Mouse (Mus musculus): ENCODE results near the gene Sh3kbp1. TPM values are rescaled to one million over a fixed set of nuclear protein-coding genes. Genes with fewer than 3 reads are reported as not detected.

Gene Sh3kbp1
- polyA plus RNA-seq, 2 experiments, result 26.7 to 49.8 TPM

- no peaks in the 10 kb centered on the region for H3K27me3 ChIP-seq (ENCODE audit: control insufficient read depth, insufficient read depth, low read length)
- no peaks in the 10 kb centered on the region for H3K36me3 ChIP-seq (ENCODE audit: control insufficient read depth, insufficient read depth, low read length)
- ATAC-seq (ENCODE audit: low FRiP score, low read depth) (peak; percentile 26; the same call in 1 of the 2 replicates), DNase-seq (ENCODE audit: low spot score) (peak; percentile 36)
- no peak overlapping the region for H3K9ac ChIP-seq (ENCODE audit: low read depth, low read length, severe bottlenecking)
- H3K4me2 ChIP-seq (replicated peaks; ENCODE audit: low read depth, low read length, severe bottlenecking), result no peak overlapping the region
- H3K4me1 ChIP-seq (ENCODE audit: control insufficient read depth, insufficient read depth, low read length), result peaks cover 4% of the 10 kb centered on the region
- no peak overlapping the region for H3K4me3 ChIP-seq (replicated peaks; ENCODE audit: low read length)
- no peaks in the 10 kb centered on the region for H3K9me3 ChIP-seq (ENCODE audit: control insufficient read depth, low read length)
- H3K27ac ChIP-seq (replicated peaks; ENCODE audit: low read depth, low read length), result no peak overlapping the region
- no peak for TF ChIP-seq POLR2A (IDR thresholded peaks at IDR 0.05; ENCODE audit: borderline replicate concordance, extremely low read depth, insufficient read depth, insufficient read length)
- WGBS, result 33% methylated on average over 4 of the region's 4 CpGs
Measured at GRCm38 (mm10) chrX:159704381-159705004, 77.4 kb downstream of the Sh3kbp1 start.

GRCm38 (mm10) chrX:159705412-159705811 lies 78.3 kb downstream of the Sh3kbp1 start:
- no peaks in the 10 kb centered on the region for H3K27me3 ChIP-seq (ENCODE audit: control insufficient read depth, insufficient read depth, low read length)
- no peak overlapping the region for H3K9ac ChIP-seq (ENCODE audit: low read depth, low read length, severe bottlenecking)
- H3K4me2 ChIP-seq (replicated peaks; ENCODE audit: low read depth, low read length, severe bottlenecking), result no peak overlapping the region
- H3K27ac ChIP-seq (replicated peaks; ENCODE audit: low read depth, low read length), result no peak overlapping the region
- H3K36me3 ChIP-seq (ENCODE audit: control insufficient read depth, insufficient read depth, low read length), result no peaks in the 10 kb centered on the region
- H3K4me1 ChIP-seq (ENCODE audit: control insufficient read depth, insufficient read depth, low read length), result peaks cover 4% of the 10 kb centered on the region
- DNase-seq (ENCODE audit: low spot score) (no peak), ATAC-seq (ENCODE audit: low FRiP score, low read depth) (no peak)
- H3K9me3 ChIP-seq (ENCODE audit: control insufficient read depth, low read length), result no peaks in the 10 kb centered on the region
- H3K4me3 ChIP-seq (replicated peaks; ENCODE audit: low read length), result no peak overlapping the region
- TF ChIP-seq POLR2A (IDR thresholded peaks at IDR 0.05; ENCODE audit: borderline replicate concordance, extremely low read depth, insufficient read depth, insufficient read length), result no peak
- 49% methylated on average over 2 of the region's 2 CpGs for WGBS

- no peak for TF ChIP-seq POLR2A (IDR thresholded peaks at IDR 0.05; ENCODE audit: borderline replicate concordance, extremely low read depth, insufficient read depth, insufficient read length)
- Histone ChIP-seq H3K36me3 (ENCODE audit: control insufficient read depth, insufficient read depth, low read length) (no peaks in the 10 kb centered on the region), H3K4me2 (replicated peaks; ENCODE audit: low read depth, low read length, severe bottlenecking) (no peak overlapping the region), H3K9me3 (ENCODE audit: control insufficient read depth, low read length) (no peaks in the 10 kb centered on the region), H3K27ac (replicated peaks; ENCODE audit: low read depth, low read length) (no peak overlapping the region), H3K9ac (ENCODE audit: low read depth, low read length, severe bottlenecking) (no peak overlapping the region), H3K27me3 (ENCODE audit: control insufficient read depth, insufficient read depth, low read length) (0 out of 2 replicates have a peak, but pooled peaks cover 2% of the 10 kb centered on the region), H3K4me3 (replicated peaks; ENCODE audit: low read length) (no peak overlapping the region), H3K4me1 (ENCODE audit: control insufficient read depth, insufficient read depth, low read length) (peaks cover 4% of the 10 kb centered on the region)
- no peak for DNase-seq (ENCODE audit: low spot score)
- 32% methylated on average over 8 of the region's 8 CpGs for WGBS
- ATAC-seq (ENCODE audit: low FRiP score, low read depth), result no peak
Measured at GRCm38 (mm10) chrX:159708076-159708830, 81.2 kb downstream of the Sh3kbp1 start.

- WGBS, result 89% methylated on average over 6 of the region's 6 CpGs
- H3K27me3 ChIP-seq (ENCODE audit: control insufficient read depth, insufficient read depth, low read length), result 0 out of 2 replicates have a peak, but pooled peaks cover 6% of the 10 kb centered on the region
- H3K9ac ChIP-seq (ENCODE audit: low read depth, low read length, severe bottlenecking), result no peak overlapping the region
- H3K9me3 ChIP-seq (ENCODE audit: control insufficient read depth, low read length), result no peaks in the 10 kb centered on the region
- no peak overlapping the region for H3K4me3 ChIP-seq (replicated peaks; ENCODE audit: low read length)
- DNase-seq (ENCODE audit: low spot score) (no peak), ATAC-seq (ENCODE audit: low FRiP score, low read depth) (no peak)
- H3K36me3 ChIP-seq (ENCODE audit: control insufficient read depth, insufficient read depth, low read length), result no peaks in the 10 kb centered on the region
- H3K4me1 ChIP-seq (ENCODE audit: control insufficient read depth, insufficient read depth, low read length), result peaks cover 4% of the 10 kb centered on the region
- no peak overlapping the region for H3K4me2 ChIP-seq (replicated peaks; ENCODE audit: low read depth, low read length, severe bottlenecking)
- no peak overlapping the region for H3K27ac ChIP-seq (replicated peaks; ENCODE audit: low read depth, low read length)
- TF ChIP-seq POLR2A (IDR thresholded peaks at IDR 0.05; ENCODE audit: borderline replicate concordance, extremely low read depth, insufficient read depth, insufficient read length), result no peak
Measured at GRCm38 (mm10) chrX:159709296-159709695, 82.2 kb downstream of the Sh3kbp1 start.

GRCm38 (mm10) chrX:159711070-159712029 lies 84.3 kb downstream of the Sh3kbp1 start:
- Histone ChIP-seq H3K27ac (replicated peaks; ENCODE audit: low read depth, low read length) (no peak overlapping the region), H3K27me3 (ENCODE audit: control insufficient read depth, insufficient read depth, low read length) (0 out of 2 replicates have a peak, but pooled peaks cover 6% of the 10 kb centered on the region), H3K4me1 (ENCODE audit: control insufficient read depth, insufficient read depth, low read length) (peaks cover 4% of the 10 kb centered on the region), H3K9ac (ENCODE audit: low read depth, low read length, severe bottlenecking) (no peak overlapping the region), H3K36me3 (ENCODE audit: control insufficient read depth, insufficient read depth, low read length) (no peaks in the 10 kb centered on the region), H3K4me2 (replicated peaks; ENCODE audit: low read depth, low read length, severe bottlenecking) (no peak overlapping the region), H3K4me3 (replicated peaks; ENCODE audit: low read length) (no peak overlapping the region), H3K9me3 (ENCODE audit: control insufficient read depth, low read length) (no peaks in the 10 kb centered on the region)
- WGBS, result 72% methylated on average over 13 of the region's 13 CpGs
- DNase-seq (ENCODE audit: low spot score) (peak; percentile 37), ATAC-seq (ENCODE audit: low FRiP score, low read depth) (no peak)
- TF ChIP-seq POLR2A (IDR thresholded peaks at IDR 0.05; ENCODE audit: borderline replicate concordance, extremely low read depth, insufficient read depth, insufficient read length), result no peak
